Mouse (Mus musculus): ENCODE results near the gene Pik3ca.
A peak's percentile ranks its signal among the peaks of the same experiment; 100 is the strongest.
"Not testable (repeated sequence)": the region's sequence is repeated elsewhere in the genome, so short reads cannot be mapped to it uniquely, and the experiment has no call there.

Pik3ca gene

DNA sequence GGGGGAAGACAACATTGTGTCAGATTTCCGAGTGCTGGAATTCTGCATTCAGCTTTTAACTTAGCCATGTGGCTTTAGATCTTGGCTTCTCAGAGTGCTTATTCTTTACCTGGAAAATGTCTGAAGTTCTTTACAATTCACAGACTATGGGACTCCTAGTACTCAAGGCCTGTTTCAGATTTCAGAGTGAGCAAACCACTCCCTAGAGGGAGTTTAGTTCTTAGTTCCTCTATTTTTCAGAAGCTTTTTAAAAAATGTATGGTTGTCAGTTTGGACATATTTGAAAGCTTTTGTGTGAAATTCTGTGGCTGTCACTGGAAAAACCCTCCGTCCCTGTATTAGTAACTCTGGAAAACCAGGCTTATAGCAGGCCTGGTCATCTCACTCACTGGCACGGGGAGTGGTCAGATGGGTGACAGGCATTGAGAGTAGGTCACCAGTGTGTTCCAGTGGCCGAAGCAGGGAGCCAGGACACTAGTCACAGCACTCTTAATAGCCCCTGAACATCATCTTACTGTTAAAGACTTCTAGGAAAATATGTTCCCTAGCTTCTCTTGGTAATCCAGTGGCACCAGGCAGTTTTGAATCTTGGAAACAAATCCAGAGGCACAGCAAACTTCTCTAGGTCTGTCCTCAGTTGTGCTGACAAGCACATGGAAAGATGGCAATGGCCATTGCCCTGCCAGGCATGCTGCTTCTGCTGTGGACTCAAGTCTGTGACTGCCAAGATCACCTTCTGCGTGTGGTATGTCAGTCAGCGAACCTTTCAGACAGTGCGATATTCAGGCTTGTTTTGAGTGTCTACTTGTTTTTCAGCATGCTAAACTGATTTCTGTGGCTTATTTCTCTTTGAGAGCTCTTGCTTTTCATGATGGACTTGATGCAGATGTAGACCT lies 5.8 kb downstream of the Pik3ca start:
- DNase-seq (ENCODE audit: low spot score), result no peak

- DNase-seq (ENCODE audit: low spot score), result no peak
These were observed 8.2 kb downstream of the Pik3ca start for GRCm38 (mm10) chr3:32405699-32406098.

GRCm38 (mm10) chr3:32406804-32407203 lies 9.3 kb downstream of the Pik3ca start:
- DNase-seq (ENCODE audit: low spot score), result no peak

GRCm38 (mm10) chr3:32408811-32409273 lies 11.4 kb downstream of the Pik3ca start:
- no peak for DNase-seq (ENCODE audit: low spot score)

- DNase-seq (ENCODE audit: low spot score), result no peak
These were observed 15.1 kb downstream of the Pik3ca start for GRCm38 (mm10) chr3:32412502-32413044.

- DNase-seq (ENCODE audit: low spot score), result no peak
These were observed 16.9 kb downstream of the Pik3ca start for GRCm38 (mm10) chr3:32414381-32414780.

- DNase-seq (ENCODE audit: low spot score), result no peak
These were observed 18.2 kb downstream of the Pik3ca start for GRCm38 (mm10) chr3:32415370-32416309.

DNA sequence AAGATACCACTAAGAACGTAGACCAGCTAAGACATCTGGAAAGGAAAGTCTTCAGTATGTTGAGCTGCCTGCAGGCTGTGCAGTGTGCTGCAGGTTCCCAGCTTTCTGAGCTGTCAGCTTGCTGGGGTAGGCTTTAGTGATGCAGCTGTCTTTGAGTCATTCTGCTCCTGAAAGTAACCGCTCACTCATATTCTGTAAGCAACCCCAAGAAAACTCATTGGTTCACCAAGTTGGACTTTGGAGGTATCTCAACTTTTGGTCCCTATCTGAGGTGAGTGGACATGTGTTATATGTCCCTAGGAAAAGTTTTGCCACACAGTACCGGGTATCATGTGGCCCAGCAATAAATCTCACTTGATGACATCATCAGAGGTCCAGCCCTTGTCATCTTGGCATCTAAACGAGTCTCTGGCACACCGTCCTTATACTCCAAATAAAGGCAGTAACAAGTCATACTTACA lies 20.3 kb downstream of the Pik3ca start:
- no peak for DNase-seq (ENCODE audit: low spot score)

- DNase-seq (ENCODE audit: low spot score), result no peak
These were observed 22.4 kb downstream of the Pik3ca start for GRCm38 (mm10) chr3:32419866-32420265.

- DNase-seq (ENCODE audit: low spot score), result no peak
These were observed 23.9 kb downstream of the Pik3ca start for GRCm38 (mm10) chr3:32421115-32422054.

DNA sequence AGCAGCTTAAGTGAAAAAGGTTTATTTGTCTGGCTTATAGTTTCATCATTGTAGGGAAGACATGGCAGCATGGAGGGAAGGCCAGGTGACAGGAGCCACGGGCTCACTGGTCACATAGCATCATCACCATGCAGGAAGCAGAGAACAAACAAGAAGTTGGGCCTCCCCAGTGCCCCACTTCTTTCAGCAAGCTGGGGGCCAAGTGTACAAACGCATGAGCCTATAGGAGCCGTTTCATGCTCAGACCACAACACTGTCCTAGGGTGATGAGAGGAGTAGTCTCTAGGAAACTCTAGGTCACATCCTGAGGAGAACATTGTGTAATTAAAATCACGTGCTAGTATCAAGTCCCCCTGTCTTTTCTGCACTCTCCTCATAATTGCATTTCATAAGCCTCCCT lies 30.2 kb downstream of the Pik3ca start:
- DNase-seq (ENCODE audit: low spot score), result no peak

DNA sequence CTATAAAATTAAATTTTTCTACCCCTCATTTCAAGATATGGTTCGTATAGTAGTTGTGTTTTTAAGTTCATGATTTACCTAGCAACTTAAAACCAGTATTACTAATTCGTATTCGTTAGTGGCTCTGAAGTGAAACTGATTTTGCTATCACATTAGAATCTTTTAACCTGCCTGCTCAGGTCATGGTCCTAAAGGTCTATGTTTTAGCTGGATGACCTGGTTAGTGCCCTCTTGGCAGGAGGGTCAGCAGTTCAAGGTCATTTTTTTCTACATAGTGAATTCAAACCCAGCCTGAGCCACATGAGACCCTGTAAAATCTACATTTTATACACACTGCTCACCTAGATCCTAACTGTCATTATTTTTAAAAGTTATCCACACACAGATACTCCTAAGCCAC lies 30.9 kb downstream of the Pik3ca start:
- no peak for DNase-seq (ENCODE audit: low spot score)

- DNase-seq (ENCODE audit: low spot score), result peak; percentile 8
These were observed 31.4 kb downstream of the Pik3ca start for GRCm38 (mm10) chr3:32428921-32429320.

GRCm38 (mm10) chr3:32429351-32429750 lies 31.9 kb downstream of the Pik3ca start:
- not testable (repeated sequence) for DNase-seq (ENCODE audit: low spot score)

DNA sequence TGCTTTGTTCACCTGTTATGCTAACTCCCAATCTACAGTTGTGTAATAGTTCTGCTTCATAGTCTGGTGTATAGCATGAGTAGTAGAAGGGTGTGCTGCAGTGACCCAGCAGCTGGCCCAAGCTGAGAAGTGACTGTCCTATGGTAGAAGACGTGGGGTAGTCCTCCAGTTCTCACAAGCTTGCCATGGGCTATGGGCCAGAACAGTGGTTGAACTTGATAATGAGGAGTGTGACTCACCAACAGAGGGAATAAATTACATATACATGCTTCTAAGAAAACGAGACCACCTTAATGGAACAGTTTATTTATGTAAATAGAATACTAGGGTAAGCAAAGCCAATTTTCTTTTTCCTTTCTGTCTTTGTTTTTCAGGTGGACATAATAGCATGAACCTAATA lies 32.9 kb downstream of the Pik3ca start:
- no peak for DNase-seq (ENCODE audit: low spot score)

- no peak for DNase-seq (ENCODE audit: low spot score)
These were observed 36.5 kb downstream of the Pik3ca start for GRCm38 (mm10) chr3:32434016-32434415.

DNA sequence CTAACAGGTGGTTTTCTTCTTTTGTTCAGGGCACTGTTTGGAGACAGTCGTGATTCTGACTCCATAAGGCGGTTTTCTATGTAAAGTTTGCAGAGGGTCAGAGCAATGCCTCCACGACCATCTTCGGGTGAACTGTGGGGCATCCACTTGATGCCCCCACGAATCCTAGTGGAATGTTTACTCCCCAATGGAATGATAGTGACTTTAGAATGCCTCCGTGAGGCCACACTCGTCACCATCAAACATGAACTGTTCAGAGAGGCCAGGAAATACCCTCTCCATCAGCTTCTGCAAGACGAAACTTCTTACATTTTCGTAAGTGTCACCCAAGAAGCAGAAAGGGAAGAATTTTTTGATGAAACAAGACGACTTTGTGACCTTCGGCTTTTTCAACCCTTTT lies 38.6 kb downstream of the Pik3ca start:
- DNase-seq (ENCODE audit: low spot score), result no peak

GRCm38 (mm10) chr3:32437297-32437696 lies 39.8 kb downstream of the Pik3ca start:
- no peak for DNase-seq (ENCODE audit: low spot score)

DNA sequence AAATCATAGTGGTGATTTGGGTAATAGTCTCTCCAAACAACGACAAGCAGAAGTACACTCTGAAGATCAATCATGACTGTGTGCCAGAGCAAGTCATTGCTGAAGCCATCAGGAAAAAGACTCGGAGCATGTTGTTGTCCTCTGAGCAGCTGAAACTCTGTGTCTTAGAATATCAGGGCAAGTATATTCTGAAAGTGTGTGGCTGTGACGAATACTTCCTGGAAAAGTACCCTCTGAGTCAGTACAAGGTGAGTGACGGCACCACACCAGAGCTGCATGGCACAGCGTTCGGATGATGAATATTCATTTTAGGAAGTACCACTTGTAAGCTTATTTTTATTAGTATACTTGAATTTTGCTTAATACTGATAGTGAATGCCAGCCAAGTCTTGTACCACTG lies 40.3 kb downstream of the Pik3ca start:
- DNase-seq (ENCODE audit: low spot score), result no peak

DNA sequence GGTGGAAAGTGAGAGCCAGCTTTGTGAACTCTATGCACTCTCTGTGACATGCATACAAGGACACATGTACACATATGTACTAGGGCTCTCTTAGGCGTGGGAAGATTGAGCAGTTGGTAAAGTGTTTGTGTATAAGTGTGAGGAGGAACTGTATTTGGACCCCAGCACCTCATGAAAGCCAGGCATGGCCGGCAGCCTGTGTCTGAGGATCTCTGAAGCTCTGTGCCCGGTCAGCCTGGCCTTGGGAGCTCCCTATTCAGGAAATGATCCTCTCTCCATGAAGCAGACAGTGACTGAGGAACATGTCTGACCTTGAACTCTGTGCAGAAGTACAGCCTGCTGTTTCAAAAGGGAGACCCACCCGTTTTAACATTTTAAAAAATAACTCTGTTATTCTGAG lies 41.2 kb downstream of the Pik3ca start:
- no peak for DNase-seq (ENCODE audit: low spot score)

DNA sequence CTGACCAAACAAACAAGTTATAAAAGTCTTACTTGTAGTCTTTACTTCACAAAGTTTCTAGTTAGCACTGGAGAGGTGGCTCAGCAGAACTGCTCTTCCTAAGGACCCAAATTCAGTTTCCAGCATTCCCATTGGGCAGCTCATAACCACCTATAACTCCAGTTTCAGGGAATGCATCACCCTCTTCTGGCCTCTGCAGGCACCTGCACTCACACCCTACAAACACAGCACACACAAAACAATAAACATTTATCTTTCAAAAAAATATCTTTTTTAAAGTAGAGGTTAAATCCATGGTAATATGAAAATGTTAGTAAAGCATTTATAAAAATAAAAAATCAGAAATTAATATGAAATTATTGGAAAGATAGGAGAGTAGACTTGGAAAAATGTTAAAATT lies 44.2 kb downstream of the Pik3ca start:
- no peak for DNase-seq (ENCODE audit: low spot score)
